Mouse (Mus musculus) adrenal gland (tissue): ENCODE results near the gene Ugt1a7c.

ENCODE experiments used
- intact Hi-C: fragments of 180-260 bp; cut with DNase I; formaldehyde crosslinking; loops from one replicate; pipeline ENCODE4 v1.15.1; 2025

The Ugt1a7c gene

GRCm38 (mm10) chr1:88195687-88196086 is 100.8 kb downstream of the Ugt1a7c start:
- intact Hi-C loops: no loop called here

- intact Hi-C loops: no loop called here
These were observed 102.6 kb downstream of the Ugt1a7c start for GRCm38 (mm10) chr1:88197443-88197842.

- intact Hi-C loops: no loop called here
These were observed 105.1 kb downstream of the Ugt1a7c start for GRCm38 (mm10) chr1:88199996-88200395.

DNA sequence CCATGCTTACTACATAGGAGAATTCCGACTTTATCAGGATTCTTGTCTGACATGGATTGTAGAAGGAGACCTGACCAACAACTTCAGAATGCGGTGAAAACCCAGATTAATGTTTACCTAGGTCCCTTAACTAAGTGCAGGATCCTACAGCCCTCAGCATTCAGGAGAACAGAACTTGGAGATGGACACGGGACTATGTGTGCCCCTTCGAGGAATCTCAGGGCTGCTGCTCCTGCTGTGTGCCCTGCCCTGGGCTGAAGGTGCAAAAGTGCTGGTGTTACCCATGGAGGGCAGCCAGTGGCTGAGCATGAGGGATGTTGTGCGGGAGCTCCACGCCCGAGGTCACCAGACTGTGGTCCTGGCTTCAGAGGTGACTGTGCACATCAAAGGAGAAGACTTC is 105.6 kb downstream of the Ugt1a7c start, which contains the start of gene Ugt1a2:
TSS of gene Ugt1a2 (plus strand) at position 146 of the 400 bp plus-strand sequence.
- intact Hi-C loops: no loop called here

GRCm38 (mm10) chr1:88205294-88205922 is 110.5 kb downstream of the Ugt1a7c start, which contains the start of gene Dnajb3:
Gene Dnajb3, minus strand, starts transcription at chr1:88205782.
- intact Hi-C loops: no loop called here

GRCm38 (mm10) chr1:88206843-88207479 is 112.1 kb downstream of the Ugt1a7c start:
- intact Hi-C loops: no loop called here

- intact Hi-C loops: no loop called here
These were observed 117.0 kb downstream of the Ugt1a7c start, which contains the start of gene Ugt1a1 for GRCm38 (mm10) chr1:88211812-88212211. Gene Ugt1a1, plus strand, starts transcription at chr1:88211959.

- intact Hi-C loops: no loop called here
These were observed 117.6 kb downstream of the Ugt1a7c start for GRCm38 (mm10) chr1:88212341-88213045.

GRCm38 (mm10) chr1:88213061-88213460 is 118.2 kb downstream of the Ugt1a7c start:
- intact Hi-C loops: no loop called here

DNA sequence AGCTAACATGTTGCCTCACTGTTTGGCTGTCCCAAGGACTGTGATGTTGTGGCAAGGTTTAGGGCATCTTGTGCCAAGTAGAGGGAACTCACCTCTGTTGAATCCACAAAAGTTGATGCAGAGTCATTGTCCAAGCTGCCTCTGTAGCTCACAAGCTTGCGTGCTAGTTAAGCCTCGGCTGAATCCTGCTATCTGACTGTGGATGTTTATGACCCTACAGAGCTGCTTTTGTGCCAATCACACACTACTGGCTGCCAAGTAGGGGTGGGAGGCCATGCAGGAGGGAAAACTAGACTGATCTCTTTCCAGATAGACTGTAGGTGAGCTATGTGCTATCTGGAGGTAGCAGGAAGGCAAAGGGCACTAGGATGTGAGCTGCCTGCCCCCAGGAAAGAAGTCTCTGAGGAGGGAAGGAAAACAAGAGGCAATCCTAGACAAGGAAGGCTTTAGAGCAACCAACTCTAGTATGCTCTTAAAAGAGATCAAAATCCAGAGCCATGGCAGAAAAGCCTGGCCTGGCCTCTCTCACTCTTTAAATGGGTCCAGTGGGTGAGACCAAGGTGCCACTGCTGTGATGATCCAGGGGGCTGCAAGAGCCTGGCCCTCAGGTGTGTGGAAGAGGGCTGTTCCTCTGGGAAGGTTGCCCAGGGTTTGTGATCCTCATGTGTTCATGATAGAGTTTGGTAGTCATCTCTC is 119.1 kb downstream of the Ugt1a7c start:
- intact Hi-C loops: no loop called here

DNA sequence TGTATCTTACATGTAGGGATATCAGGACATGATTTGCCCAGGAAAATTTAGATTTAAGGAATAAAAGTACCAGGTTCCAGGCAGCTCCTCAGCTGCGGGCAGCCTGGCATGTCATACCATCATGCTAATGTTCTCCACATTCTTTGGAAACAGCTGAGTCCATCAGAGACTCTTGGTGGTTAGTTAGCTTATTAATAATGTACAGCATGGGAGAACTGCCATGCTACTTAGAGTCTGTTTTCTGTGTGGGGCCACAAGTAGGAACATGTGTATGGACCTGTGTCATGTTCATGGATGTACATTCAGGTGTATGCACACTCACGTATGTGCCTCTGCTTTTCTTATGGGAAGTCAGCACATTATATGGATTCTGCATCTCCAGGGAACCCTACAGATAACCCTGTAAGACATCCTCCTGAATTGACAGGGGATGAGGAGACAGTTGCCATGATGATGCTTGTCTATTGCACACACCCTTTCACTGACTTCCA is 119.6 kb downstream of the Ugt1a7c start:
- intact Hi-C loops: no loop called here

DNA sequence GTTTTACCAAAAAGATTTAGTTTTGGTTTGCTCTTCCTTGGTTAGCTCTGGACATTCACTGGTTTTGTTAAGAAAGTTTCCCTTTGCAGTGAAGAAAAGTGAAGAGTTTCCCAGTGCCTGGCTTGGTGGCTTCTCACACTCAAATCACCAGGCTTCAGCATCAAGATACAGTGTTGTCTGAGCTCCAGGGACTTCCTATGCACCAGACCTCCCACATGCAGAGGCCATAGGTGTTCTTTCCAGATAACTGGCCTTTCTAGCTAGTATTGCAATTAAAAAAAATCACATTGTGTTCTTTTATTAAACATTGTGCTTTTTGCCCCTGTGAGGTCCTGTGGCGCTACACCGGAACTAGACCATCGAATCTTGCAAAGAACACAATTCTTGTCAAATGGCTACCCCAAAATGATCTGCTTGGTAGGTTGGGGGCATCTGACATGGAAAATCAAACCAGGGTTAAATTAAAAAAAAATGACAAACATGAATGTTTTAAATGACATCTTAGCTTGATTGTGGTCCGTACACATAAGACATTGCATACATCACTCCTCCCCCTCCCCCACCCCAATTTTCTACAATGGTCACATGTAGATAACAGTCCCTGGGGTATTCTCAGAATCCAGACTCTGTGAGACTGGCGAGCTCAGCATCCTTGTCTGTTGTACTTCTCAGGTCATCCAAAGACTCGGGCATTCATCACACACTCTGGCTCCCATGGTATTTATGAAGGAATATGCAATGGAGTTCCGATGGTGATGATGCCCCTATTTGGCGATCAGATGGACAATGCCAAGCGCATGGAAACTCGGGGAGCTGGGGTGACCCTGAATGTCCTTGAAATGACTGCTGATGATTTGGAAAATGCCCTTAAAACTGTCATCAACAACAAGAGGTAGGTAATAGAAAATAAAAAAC is 120.9 kb downstream of the Ugt1a7c start:
- intact Hi-C loops: no loop called here

GRCm38 (mm10) chr1:88216551-88216950 is 121.7 kb downstream of the Ugt1a7c start:
- intact Hi-C loops: no loop called here

GRCm38 (mm10) chr1:88217144-88217543 is 122.3 kb downstream of the Ugt1a7c start:
- intact Hi-C loops: no loop called here

- intact Hi-C loops: no loop called here
These were observed 122.7 kb downstream of the Ugt1a7c start for GRCm38 (mm10) chr1:88217576-88217975.

DNA sequence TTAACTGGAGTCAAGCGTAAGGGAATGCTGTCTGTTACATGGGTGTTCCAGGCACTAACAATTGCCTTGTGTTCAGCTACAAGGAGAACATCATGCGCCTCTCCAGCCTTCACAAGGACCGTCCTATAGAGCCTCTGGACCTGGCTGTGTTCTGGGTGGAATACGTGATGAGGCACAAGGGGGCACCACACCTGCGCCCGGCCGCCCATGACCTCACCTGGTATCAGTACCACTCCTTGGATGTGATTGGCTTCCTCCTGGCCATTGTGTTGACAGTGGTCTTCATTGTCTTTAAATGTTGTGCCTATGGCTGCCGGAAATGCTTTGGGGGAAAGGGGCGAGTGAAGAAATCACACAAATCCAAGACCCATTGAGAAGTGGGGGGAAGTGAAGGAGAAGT is 123.2 kb downstream of the Ugt1a7c start:
- intact Hi-C loops: no loop called here

- intact Hi-C loops: no loop called here
These were observed 123.7 kb downstream of the Ugt1a7c start for GRCm38 (mm10) chr1:88218591-88218990.

GRCm38 (mm10) chr1:88219054-88219453 is 124.2 kb downstream of the Ugt1a7c start:
- intact Hi-C loops: no loop called here

DNA sequence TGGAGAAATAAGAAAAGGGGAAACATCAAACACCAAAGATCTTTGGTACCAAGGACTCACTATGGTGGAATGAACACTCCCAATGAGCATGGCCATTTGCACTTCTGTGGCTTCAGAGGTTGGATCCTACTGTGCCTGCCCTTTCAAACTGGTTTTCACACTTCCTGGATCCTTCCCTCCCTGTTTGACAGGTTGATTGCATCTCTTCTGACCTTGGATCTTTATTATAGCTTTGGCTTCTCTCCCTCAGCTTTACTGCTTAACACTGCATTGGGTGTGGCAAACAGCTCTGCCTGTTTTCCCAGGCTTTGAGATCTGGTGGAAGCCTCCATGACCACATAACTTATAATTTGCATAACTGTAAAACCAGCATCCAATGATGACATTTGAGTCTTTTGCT is 125.5 kb downstream of the Ugt1a7c start:
- intact Hi-C loops: no loop called here

DNA sequence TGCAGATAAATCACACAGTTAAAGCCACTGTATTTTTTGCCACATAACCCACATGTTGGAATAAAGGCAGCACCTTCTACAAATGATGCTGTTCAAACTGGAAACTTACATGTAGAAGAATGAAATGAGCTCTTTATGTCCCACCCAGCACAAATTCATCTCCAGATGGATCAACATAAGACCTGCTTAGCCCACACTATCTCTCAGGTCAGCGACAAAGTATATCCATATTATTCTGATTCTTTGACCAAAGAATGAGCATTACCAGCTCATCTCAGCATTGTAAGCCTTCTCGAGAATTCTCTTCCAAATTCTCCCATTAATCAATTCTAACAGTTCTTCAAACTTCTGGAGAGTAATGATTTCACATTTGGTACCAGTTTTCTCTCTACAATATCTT is 127.4 kb downstream of the Ugt1a7c start:
- intact Hi-C loops: no loop called here
